Mouse (Mus musculus): Measurements from ENCODE around the gene Supt4a. TPM values are rescaled to one million over a fixed set of nuclear protein-coding genes. Genes with fewer than 3 reads are reported as not detected.

The Supt4a gene
- polyA plus RNA-seq, 1 experiment = 15.5 TPM

- H3K4me1 ChIP-seq = peaks cover 71% of the 10 kb centered on the region
Observed at GRCm38 (mm10) chr11:87734346-87734745, 3.0 kb upstream of the Supt4a start.

DNA sequence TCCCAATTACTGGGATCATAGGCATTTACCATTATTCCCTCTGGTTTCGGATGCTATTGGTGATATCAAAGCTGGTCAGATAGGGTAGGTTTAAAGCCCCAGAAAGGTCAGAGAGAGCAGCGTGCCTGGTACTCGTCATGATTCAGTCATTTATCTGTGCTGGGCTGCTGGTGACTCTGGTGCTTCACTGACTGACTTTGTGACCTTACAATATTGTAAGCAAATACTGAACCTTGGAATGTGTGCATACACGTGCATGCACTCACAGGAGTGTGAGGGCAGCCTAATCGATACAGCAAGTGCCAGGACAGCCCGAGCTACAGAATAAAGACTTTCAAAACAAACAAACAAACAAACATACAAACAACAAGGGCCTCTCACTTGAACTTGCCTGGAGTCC lies 1.7 kb upstream of the Supt4a start:
- TF ChIP-seq FLI1 (IDR thresholded peaks at IDR 0.05; ENCODE audit: low read length) = no peak
- Histone ChIP-seq H3K4me3 (replicated peaks) (peak overlapping the region; percentile 57), H3K4me1 (peaks cover 73% of the 10 kb centered on the region), H3K27me3 (replicated peaks) (no peaks in the 10 kb centered on the region), H3K36me3 (replicated peaks; ENCODE audit: low read length) (peaks cover 33% of the 10 kb centered on the region), H3K9me3 (no peaks in the 10 kb centered on the region)

More at GRCm38 (mm10) chr11:87734346-87734745, 3.0 kb upstream of the Supt4a start:
- Histone ChIP-seq H3K36me3 (replicated peaks; ENCODE audit: low read length) (peaks cover 25% of the 10 kb centered on the region), H3K9me3 (no peaks in the 10 kb centered on the region), H3K4me3 (replicated peaks) (peak overlapping the region; percentile 69), H3K27me3 (replicated peaks) (no peaks in the 10 kb centered on the region)
- TF ChIP-seq GATA1 (IDR thresholded peaks at IDR 0.05; ENCODE audit: borderline replicate concordance, low read length) (no peak), FLI1 (IDR thresholded peaks at IDR 0.05; ENCODE audit: low read length) (no peak)

GRCm38 (mm10) chr11:87736647-87737134 lies 661 bp upstream of the Supt4a start:
- Histone ChIP-seq H3K4me1 (peaks cover 66% of the 10 kb centered on the region), H3K36me3 (replicated peaks; ENCODE audit: low read length) (peaks cover 34% of the 10 kb centered on the region), H3K27me3 (replicated peaks) (no peaks in the 10 kb centered on the region), H3K4me3 (replicated peaks) (peak overlapping the region; percentile 97), H3K9me3 (no peaks in the 10 kb centered on the region)
- no peak for TF ChIP-seq GATA1 (IDR thresholded peaks at IDR 0.05; ENCODE audit: borderline replicate concordance, low read length)
- TF ChIP-seq FLI1 (IDR thresholded peaks at IDR 0.05; ENCODE audit: low read length) = no peak

GRCm38 (mm10) chr11:87743691-87744090 lies 6.3 kb downstream of the Supt4a start:
- Histone ChIP-seq H3K4me3 (replicated peaks) (no peak overlapping the region), H3K9me3 (no peaks in the 10 kb centered on the region), H3K27me3 (replicated peaks) (no peaks in the 10 kb centered on the region), H3K4me1 (peaks cover 62% of the 10 kb centered on the region), H3K36me3 (replicated peaks; ENCODE audit: low read length) (peaks cover 78% of the 10 kb centered on the region)
- TF ChIP-seq FLI1 (IDR thresholded peaks at IDR 0.05; ENCODE audit: low read length) (no peak), GATA1 (IDR thresholded peaks at IDR 0.05; ENCODE audit: borderline replicate concordance, low read length) (no peak)

DNA sequence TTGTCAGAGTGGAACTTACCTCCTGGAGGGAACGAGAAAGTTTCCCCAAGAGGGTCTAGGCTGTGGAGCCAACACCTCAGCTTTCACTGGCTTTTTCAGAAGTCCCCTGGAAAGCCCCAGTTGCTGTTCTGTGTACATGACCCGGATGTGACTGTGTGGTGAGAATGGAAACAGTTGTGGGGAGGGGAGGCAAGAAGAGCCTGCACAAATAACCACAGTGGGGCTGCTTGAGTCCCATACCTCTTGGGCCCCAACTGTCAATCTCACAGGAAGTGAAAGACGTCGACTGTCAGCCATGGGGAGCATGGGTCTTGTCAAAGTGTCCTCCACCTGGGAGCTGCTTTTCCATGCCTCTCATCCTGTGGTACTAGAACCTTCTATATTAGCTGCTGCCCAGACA lies 7.6 kb downstream of the Supt4a start:
- Histone ChIP-seq H3K4me3 (replicated peaks) (no peak overlapping the region), H3K9me3 (no peaks in the 10 kb centered on the region), H3K4me1 (peaks cover 67% of the 10 kb centered on the region), H3K27me3 (replicated peaks) (no peaks in the 10 kb centered on the region), H3K36me3 (replicated peaks; ENCODE audit: low read length) (peaks cover 67% of the 10 kb centered on the region)
- TF ChIP-seq FLI1 (IDR thresholded peaks at IDR 0.05; ENCODE audit: low read length) (no peak), GATA1 (IDR thresholded peaks at IDR 0.05; ENCODE audit: borderline replicate concordance, low read length) (no peak)

DNA sequence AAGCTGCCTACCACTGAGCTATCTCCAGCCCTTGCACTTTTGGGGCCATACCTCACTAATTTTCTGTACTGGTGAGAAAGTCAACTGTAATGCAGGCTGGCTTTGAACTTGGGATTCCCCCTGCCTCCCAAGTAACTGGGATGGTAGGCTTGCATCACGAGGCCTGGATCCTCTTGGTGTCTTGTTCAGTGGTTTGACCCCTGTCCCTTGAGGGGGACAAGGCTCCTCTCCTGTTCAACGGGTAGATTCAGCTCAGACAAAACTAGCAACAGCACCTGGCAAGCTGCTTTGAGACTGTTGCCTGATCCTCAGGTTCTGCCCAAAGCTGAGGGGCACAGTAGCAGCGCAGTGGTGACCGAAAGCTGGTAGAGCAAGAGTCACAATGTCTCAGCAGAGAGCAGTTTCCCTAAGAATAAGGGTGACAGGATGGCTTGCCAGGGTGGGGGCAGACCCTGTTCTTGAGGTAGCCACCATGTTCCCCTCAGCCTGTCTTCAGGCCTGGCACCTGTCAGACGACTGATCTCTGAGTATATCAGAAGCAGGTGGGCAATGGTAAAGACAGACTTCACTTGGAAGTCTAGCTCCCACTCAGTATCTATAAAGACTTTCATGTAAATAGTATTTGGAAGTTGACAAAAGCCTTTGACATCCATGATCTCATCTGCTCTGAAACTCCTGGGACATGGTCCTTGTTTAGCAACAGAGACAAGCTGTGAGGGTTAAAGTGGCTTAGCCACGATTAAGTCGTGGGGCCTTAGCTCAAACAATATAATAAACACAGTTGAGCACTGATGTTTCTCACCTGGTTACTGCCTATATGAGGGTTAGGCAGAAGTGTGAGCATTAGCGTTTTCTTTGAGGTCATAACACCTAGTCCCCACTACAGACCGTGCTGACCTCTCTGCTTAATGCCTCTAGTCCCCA lies 8.5 kb downstream of the Supt4a start:
- Histone ChIP-seq H3K36me3 (replicated peaks; ENCODE audit: low read length) (peaks cover 58% of the 10 kb centered on the region), H3K4me1 (peaks cover 71% of the 10 kb centered on the region)

DNA sequence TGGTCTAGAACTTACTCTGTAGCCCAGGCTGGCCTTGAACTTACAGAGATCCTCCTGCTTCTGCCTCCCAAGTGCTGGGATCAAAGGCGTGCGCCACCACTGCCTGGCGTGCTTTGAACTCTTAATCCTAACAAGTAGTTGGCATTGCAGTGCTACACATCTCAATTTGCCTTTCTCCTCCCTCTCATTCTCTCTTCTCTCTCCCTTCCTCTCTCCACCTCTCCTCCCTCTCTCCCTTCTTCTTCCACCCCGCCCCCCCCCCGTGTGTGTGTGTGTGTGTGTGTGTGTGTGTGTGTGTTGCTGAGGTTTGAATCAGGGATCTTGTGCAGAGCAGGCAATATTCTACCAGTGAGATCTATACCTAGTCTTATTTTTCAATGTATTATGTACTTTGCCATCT lies 10.0 kb downstream of the Supt4a start:
- Histone ChIP-seq H3K4me1 (peaks cover 79% of the 10 kb centered on the region), H3K36me3 (replicated peaks; ENCODE audit: low read length) (peaks cover 43% of the 10 kb centered on the region), H3K9me3 (no peaks in the 10 kb centered on the region), H3K27me3 (replicated peaks) (no peaks in the 10 kb centered on the region), H3K4me3 (replicated peaks) (no peak overlapping the region)
- no peak for TF ChIP-seq FLI1 (IDR thresholded peaks at IDR 0.05; ENCODE audit: low read length)
- no peak for TF ChIP-seq GATA1 (IDR thresholded peaks at IDR 0.05; ENCODE audit: borderline replicate concordance, low read length)

More for the DNA sequence above, 8.5 kb downstream of the Supt4a start:
- no peak for TF ChIP-seq FLI1 (IDR thresholded peaks at IDR 0.05; ENCODE audit: low read length)
- no peak for TF ChIP-seq GATA1 (IDR thresholded peaks at IDR 0.05; ENCODE audit: borderline replicate concordance, low read length)
- H3K4me3 ChIP-seq (replicated peaks) = peak overlapping the region; percentile 18
- no peaks in the 10 kb centered on the region for H3K9me3 ChIP-seq
- no peaks in the 10 kb centered on the region for H3K27me3 ChIP-seq (replicated peaks)

DNA sequence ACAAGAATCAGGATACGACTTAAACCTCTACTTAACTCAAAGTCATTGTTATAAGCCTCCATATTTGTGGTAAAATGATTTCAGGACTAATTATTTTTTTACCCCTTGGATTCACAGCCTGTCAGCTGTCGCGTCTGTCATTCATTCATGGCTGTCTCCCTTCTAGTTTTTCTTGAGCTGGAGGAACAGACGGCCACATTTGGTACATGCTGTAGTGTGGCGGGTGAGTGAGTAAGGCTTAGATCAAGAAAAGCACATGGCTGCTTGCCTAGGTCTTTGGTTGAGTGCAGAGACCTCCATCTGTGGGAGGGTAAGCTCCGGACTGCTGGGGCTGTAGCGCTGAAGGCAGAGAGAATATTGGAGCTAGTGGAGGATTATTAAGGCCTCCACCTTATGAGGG lies 10.4 kb downstream of the Supt4a start:
- Histone ChIP-seq H3K36me3 (replicated peaks; ENCODE audit: low read length) (peaks cover 39% of the 10 kb centered on the region), H3K9me3 (no peaks in the 10 kb centered on the region), H3K4me1 (peaks cover 83% of the 10 kb centered on the region), H3K4me3 (replicated peaks) (peak overlapping the region; percentile 93), H3K27me3 (replicated peaks) (no peaks in the 10 kb centered on the region)
- no peak for TF ChIP-seq GATA1 (IDR thresholded peaks at IDR 0.05; ENCODE audit: borderline replicate concordance, low read length)
- TF ChIP-seq FLI1 (IDR thresholded peaks at IDR 0.05; ENCODE audit: low read length) = no peak

- no peak for TF ChIP-seq FLI1 (IDR thresholded peaks at IDR 0.05; ENCODE audit: low read length)
- no peak for TF ChIP-seq GATA1 (IDR thresholded peaks at IDR 0.05; ENCODE audit: borderline replicate concordance, low read length)
- no peaks in the 10 kb centered on the region for H3K27me3 ChIP-seq (replicated peaks)
- H3K36me3 ChIP-seq (replicated peaks; ENCODE audit: low read length) = peaks cover 32% of the 10 kb centered on the region
- peak overlapping the region; percentile 93 for H3K4me3 ChIP-seq (replicated peaks)
- no peaks in the 10 kb centered on the region for H3K9me3 ChIP-seq
- H3K4me1 ChIP-seq = peaks cover 91% of the 10 kb centered on the region
Observed at GRCm38 (mm10) chr11:87748132-87749119, 11.1 kb downstream of the Supt4a start.

Measured in megakaryocyte, embryonic 14.5 days (primary cell).